Mouse (Mus musculus) brain, embryonic 14.5 days (tissue): Measurements from ENCODE around the gene Mid1.
"Not testable (repeated sequence)": the region's sequence is repeated elsewhere in the genome, so short reads cannot be mapped to it uniquely, and the experiment has no call there.

Experiments used
- CTCF ChIP-seq: fragments of 200-500 bp; IDR thresholded peaks from 2 replicates; pipeline ENCODE4 v1.5.1; 2012; ENCODE audit warnings: inconsistent platforms, mild to moderate bottlenecking, moderate library complexity, borderline replicate concordance; ENCODE audit not compliant: insufficient read depth, insufficient read length; ENCODE audit errors: extremely low read depth
- POLR2A ChIP-seq: fragments of 200-500 bp; IDR thresholded peaks from 2 replicates; pipeline ENCODE4 v1.6.1; 2012; ENCODE audit warnings: mild to moderate bottlenecking, inconsistent platforms, borderline replicate concordance; ENCODE audit not compliant: poor library complexity, insufficient read depth, insufficient read length, severe bottlenecking; ENCODE audit errors: extremely low read depth

GRCm38 (mm10) chrX:169969765-169970164 is 284.8 kb downstream of the Mid1 start:
- TF ChIP-seq POLR2A, CTCF: not testable (repeated sequence)
